8 mouse cellular contexts compared by ENCODE assay signal in genomic region chr5:24510635-24511034, GRCm38 (mm10). TPM values are rescaled to one million over a fixed set of nuclear protein-coding genes. Genes with fewer than 3 reads are reported as not detected.
DNase-seq lines count a peak whose midpoint lies in the region; ATAC-seq and TF ChIP-seq lines count a peak whose summit lies in the region.

No protein-coding gene starts in this region.

- no peak for ATAC-seq in hindbrain, postnatal 0 days
- ATAC-seq in hindbrain, embryonic 11.5 days (ENCODE audit: low FRiP score) = no peak
- ATAC-seq in granulocyte monocyte progenitor cell, adult 5-6 weeks (replicated peaks; ENCODE audit: poor library complexity, severe bottlenecking) = peak; percentile 37
- ATAC-seq in activated CD4-positive, CD25-positive, alpha-beta regulatory T cell, adult 4 months = no peak
- ATAC-seq in forebrain, embryonic 16.5 days = no peak

- DNase-seq in hindbrain, postnatal 0 days (ENCODE audit: low spot score) = no peak
- DNase-seq in hindbrain, embryonic 11.5 days (ENCODE audit: low spot score) = no peak
- DNase-seq in A20 (ENCODE audit: low read depth, low spot score) = peak; percentile 49
- peak; percentile 73 for DNase-seq in R1 (ENCODE audit: low read depth, low spot score)

- no peaks in the 10 kb centered on the region for H3K9me3 ChIP-seq in hindbrain, postnatal 0 days (ENCODE audit: low read length)
- H3K9me3 ChIP-seq in hindbrain, embryonic 11.5 days (ENCODE audit: control insufficient read depth, low read length) = no peaks in the 10 kb centered on the region
- H3K9me3 ChIP-seq in forebrain, embryonic 16.5 days (ENCODE audit: control insufficient read depth, low read length) = no peaks in the 10 kb centered on the region

- no peak overlapping the region for H3K4me3 ChIP-seq in hindbrain, postnatal 0 days (ENCODE audit: low read length)
- no peak overlapping the region for H3K4me3 ChIP-seq in hindbrain, embryonic 11.5 days (ENCODE audit: low read depth, low read length)
- H3K4me3 ChIP-seq in myocyte = peak overlapping the region; percentile 25
- no peak overlapping the region for H3K4me3 ChIP-seq in forebrain, embryonic 16.5 days (replicated peaks; ENCODE audit: low read length)

- no peak for TF ChIP-seq POLR2A in myocyte (IDR thresholded peaks at IDR 0.05; ENCODE audit: insufficient read length, low read depth)

- H3ac ChIP-seq in myocyte (ENCODE audit: control insufficient read depth, insufficient read length) = no peak overlapping the region

- peak; percentile 47 for TF ChIP-seq CTCF in hindbrain, postnatal 0 days (IDR thresholded peaks at IDR 0.05; ENCODE audit: low read depth)

- no peak overlapping the region for H3K9ac ChIP-seq in hindbrain, postnatal 0 days (replicated peaks; ENCODE audit: low read length)
- no peak overlapping the region for H3K9ac ChIP-seq in hindbrain, embryonic 11.5 days (ENCODE audit: low read depth, low read length)
- H3K9ac ChIP-seq in forebrain, embryonic 16.5 days (replicated peaks; ENCODE audit: low read depth, low read length) = no peak overlapping the region

- H3K4me2 ChIP-seq in hindbrain, postnatal 0 days (ENCODE audit: low read depth, low read length) = no peak overlapping the region
- no peak overlapping the region for H3K4me2 ChIP-seq in hindbrain, embryonic 11.5 days (replicated peaks; ENCODE audit: low read depth, low read length)
- H3K4me2 ChIP-seq in myocyte (ENCODE audit: low read depth) = no peak overlapping the region
- no peak overlapping the region for H3K4me2 ChIP-seq in forebrain, embryonic 16.5 days (ENCODE audit: low read length)

- H3K4me1 ChIP-seq in hindbrain, postnatal 0 days (ENCODE audit: insufficient read depth, low read length) = no peaks in the 10 kb centered on the region
- no peaks in the 10 kb centered on the region for H3K4me1 ChIP-seq in hindbrain, embryonic 11.5 days (replicated peaks; ENCODE audit: control insufficient read depth, insufficient read depth, low read length)
- no peaks in the 10 kb centered on the region for H3K4me1 ChIP-seq in forebrain, embryonic 16.5 days (replicated peaks; ENCODE audit: control insufficient read depth, insufficient read depth, low read length)

- no peaks in the 10 kb centered on the region for H3K79me2 ChIP-seq in myocyte (ENCODE audit: control insufficient read depth, insufficient read depth)

- WGBS in hindbrain, postnatal 0 days = 60% methylated on average over 11 of the region's 11 CpGs
- 47% methylated on average over 11 of the region's 11 CpGs for WGBS in hindbrain, embryonic 11.5 days
- 54% methylated on average over 11 of the region's 11 CpGs for WGBS in forebrain, embryonic 16.5 days

- no peaks in the 10 kb centered on the region for H3K27me3 ChIP-seq in hindbrain, postnatal 0 days (ENCODE audit: insufficient read depth, low read length)
- H3K27me3 ChIP-seq in hindbrain, embryonic 11.5 days (ENCODE audit: control insufficient read depth, insufficient read depth, low read length) = no peaks in the 10 kb centered on the region
- no peaks in the 10 kb centered on the region for H3K27me3 ChIP-seq in myocyte (ENCODE audit: control insufficient read depth, insufficient read depth, insufficient read length)
- H3K27me3 ChIP-seq in forebrain, embryonic 16.5 days (replicated peaks; ENCODE audit: control insufficient read depth, insufficient read depth, low read length) = 0 out of 2 replicates have a peak, but pooled peaks cover 2% of the 10 kb centered on the region

- no peak overlapping the region for H3K27ac ChIP-seq in hindbrain, postnatal 0 days
- no peak overlapping the region for H3K27ac ChIP-seq in hindbrain, embryonic 11.5 days (ENCODE audit: low read depth, low read length)
- H3K27ac ChIP-seq in forebrain, embryonic 16.5 days (ENCODE audit: low read length) = no peak overlapping the region

- no peaks in the 10 kb centered on the region for H3K36me3 ChIP-seq in hindbrain, postnatal 0 days (ENCODE audit: insufficient read depth, low read length)
- H3K36me3 ChIP-seq in hindbrain, embryonic 11.5 days (ENCODE audit: control insufficient read depth, insufficient read depth, low read length) = no peaks in the 10 kb centered on the region
- H3K36me3 ChIP-seq in myocyte (ENCODE audit: control insufficient read depth, insufficient read depth) = peaks cover 4% of the 10 kb centered on the region
- no peaks in the 10 kb centered on the region for H3K36me3 ChIP-seq in forebrain, embryonic 16.5 days (ENCODE audit: control insufficient read depth, insufficient read depth)

TF ChIP-seq in myocyte, 11 proteins besides CTCF, POLR2A, EP300 and RAD21:
- no peak for TF ChIP-seq E2F4 (IDR thresholded peaks at IDR 0.05; ENCODE audit: insufficient read depth)
- TF ChIP-seq REST (IDR thresholded peaks at IDR 0.05; ENCODE audit: insufficient read depth, insufficient read length) = no peak
- TF ChIP-seq POLR2AphosphoS2 (IDR thresholded peaks at IDR 0.05; ENCODE audit: insufficient read length, low read depth) = no peak
- TF ChIP-seq SRF (IDR thresholded peaks at IDR 0.05; ENCODE audit: control insufficient read depth, insufficient read length, low read depth) = no peak
- no peak for TF ChIP-seq MAX (IDR thresholded peaks at IDR 0.05; ENCODE audit: low read depth)
- no peak for TF ChIP-seq CEBPB (IDR thresholded peaks at IDR 0.05; ENCODE audit: insufficient read depth, poor library complexity, severe bottlenecking)
- TF ChIP-seq MYOD1 (IDR thresholded peaks at IDR 0.05; ENCODE audit: control insufficient read depth in 1 of 3, insufficient read length in 2 of 3, low read depth in 2 of 3) = no peak
- no peak for TF ChIP-seq USF1 (IDR thresholded peaks at IDR 0.05; ENCODE audit: low read depth)
- TF ChIP-seq TCF3 (IDR thresholded peaks at IDR 0.05; ENCODE audit: insufficient read length, low read depth) = no peak
- no peak for TF ChIP-seq MYOG (IDR thresholded peaks at IDR 0.05; ENCODE audit: control insufficient read depth in 1 of 3, insufficient read depth in 1 of 3, insufficient read length in 2 of 3, low read depth in 2 of 3)
- TF ChIP-seq TCF12 (IDR thresholded peaks at IDR 0.05; ENCODE audit: insufficient read depth, poor library complexity, severe bottlenecking) = no peak

RNA-seq across cellular contexts. Expression of gene Gbx1, which starts 16.4 kb away (rescaled TPM):
- 6.5 and 11.3 TPM in 2 replicates for total RNA-seq in hindbrain, postnatal 0 days (2014; rRNA removed)
- polyA plus RNA-seq in hindbrain, postnatal 0 days (2015; fragmentation: Nextera tagmentation; extraction: Ambion mirVana) = 4.1 and 4.4 TPM in 2 replicates
- polyA plus RNA-seq in hindbrain, embryonic 11.5 days (2014; fragmentation: Nextera tagmentation; extraction: Ambion mirVana) = 1.0 and 1.9 TPM in 2 replicates
- not detected in 2 replicates for total RNA-seq in granulocyte monocyte progenitor cell, adult 5-6 weeks (2014; fragmentation: Nextera tagmentation)
- not detected in 2 replicates for total RNA-seq in granulocyte monocyte progenitor cell, adult 5-6 weeks (2017)
- 2.5 TPM for polyA plus RNA-seq in myocyte (2012; fragmentation: generic; extraction: Trizol)
- under 1 TPM in 1 of 2 experiments, not detected in 1; 0.09 TPM for polyA plus RNA-seq in activated CD4-positive, CD25-positive, alpha-beta regulatory T cell, adult 4 months (2017; shearing (Covaris generic))
- polyA plus RNA-seq in forebrain, embryonic 16.5 days (2015; fragmentation: Nextera tagmentation; extraction: Ambion mirVana) = 0.45 and 1.3 TPM in 2 replicates

RNA-seq across cellular contexts. Expression of gene Asb10, which starts 30.1 kb away (rescaled TPM):
- 0.10 TPM in 1 of 2 replicates, not detected in the other for total RNA-seq in hindbrain, postnatal 0 days (2014; rRNA removed)
- polyA plus RNA-seq in hindbrain, postnatal 0 days (2015; fragmentation: Nextera tagmentation; extraction: Ambion mirVana) = 0.16 and 0.21 TPM in 2 replicates
- 0.20 and 0.33 TPM in 2 replicates for polyA plus RNA-seq in hindbrain, embryonic 11.5 days (2014; fragmentation: Nextera tagmentation; extraction: Ambion mirVana)
- not detected in 2 replicates for total RNA-seq in granulocyte monocyte progenitor cell, adult 5-6 weeks (2014; fragmentation: Nextera tagmentation)
- total RNA-seq in granulocyte monocyte progenitor cell, adult 5-6 weeks (2017) = not detected in 2 replicates
- 0.77 TPM for polyA plus RNA-seq in myocyte (2012; fragmentation: generic; extraction: Trizol)
- polyA plus RNA-seq in activated CD4-positive, CD25-positive, alpha-beta regulatory T cell, adult 4 months (2017; shearing (Covaris generic)) = not detected
- polyA plus RNA-seq in forebrain, embryonic 16.5 days (2015; fragmentation: Nextera tagmentation; extraction: Ambion mirVana) = 0.09 and 0.11 TPM in 2 replicates

RNA-seq across cellular contexts. Expression of gene 4931409K22Rik, which starts 46.0 kb away (rescaled TPM):
- not detected in 2 replicates for total RNA-seq in hindbrain, postnatal 0 days (2014; rRNA removed)
- 0.09 and 0.16 TPM in 2 replicates for polyA plus RNA-seq in hindbrain, postnatal 0 days (2015; fragmentation: Nextera tagmentation; extraction: Ambion mirVana)
- polyA plus RNA-seq in hindbrain, embryonic 11.5 days (2014; fragmentation: Nextera tagmentation; extraction: Ambion mirVana) = 0.14 TPM in 1 of 2 replicates, not detected in the other
- not detected in 2 replicates for total RNA-seq in granulocyte monocyte progenitor cell, adult 5-6 weeks (2014; fragmentation: Nextera tagmentation)
- total RNA-seq in granulocyte monocyte progenitor cell, adult 5-6 weeks (2017) = not detected in 2 replicates
- polyA plus RNA-seq in myocyte (2012; fragmentation: generic; extraction: Trizol) = not detected
- polyA plus RNA-seq in activated CD4-positive, CD25-positive, alpha-beta regulatory T cell, adult 4 months (2017; shearing (Covaris generic)) = under 1 TPM in 1 of 2 experiments, not detected in 1; 0.46 TPM
- 0.26 and 0.35 TPM in 2 replicates for polyA plus RNA-seq in forebrain, embryonic 16.5 days (2015; fragmentation: Nextera tagmentation; extraction: Ambion mirVana)

RNA-seq across cellular contexts. Expression of gene Agap3, which starts 58.7 kb away (rescaled TPM):
- total RNA-seq in hindbrain, postnatal 0 days (2014; rRNA removed) = 277 and 287 TPM in 2 replicates
- polyA plus RNA-seq in hindbrain, postnatal 0 days (2015; fragmentation: Nextera tagmentation; extraction: Ambion mirVana) = 112 and 121 TPM in 2 replicates
- 38.8 and 50.1 TPM in 2 replicates for polyA plus RNA-seq in hindbrain, embryonic 11.5 days (2014; fragmentation: Nextera tagmentation; extraction: Ambion mirVana)
- 21.5 and 26.8 TPM in 2 replicates for total RNA-seq in granulocyte monocyte progenitor cell, adult 5-6 weeks (2014; fragmentation: Nextera tagmentation)
- 19.4 and 31.8 TPM in 2 replicates for total RNA-seq in granulocyte monocyte progenitor cell, adult 5-6 weeks (2017)
- 119 TPM for polyA plus RNA-seq in myocyte (2012; fragmentation: generic; extraction: Trizol)
- 1 to 10 TPM; 3.9 to 6.0 TPM for polyA plus RNA-seq in activated CD4-positive, CD25-positive, alpha-beta regulatory T cell, adult 4 months (2017; shearing (Covaris generic))
- 57.0 and 58.6 TPM in 2 replicates for polyA plus RNA-seq in forebrain, embryonic 16.5 days (2015; fragmentation: Nextera tagmentation; extraction: Ambion mirVana)

Comparison
In these comparisons a context has a peak if more than half of its experiments do, and no peak if none do; other contexts are left out.
1. DNase-seq: peak in A20 (single experiment) and R1 (single experiment); none in hindbrain, postnatal 0 days (single experiment) and hindbrain, embryonic 11.5 days (single experiment).